In the genomic region with DNA sequence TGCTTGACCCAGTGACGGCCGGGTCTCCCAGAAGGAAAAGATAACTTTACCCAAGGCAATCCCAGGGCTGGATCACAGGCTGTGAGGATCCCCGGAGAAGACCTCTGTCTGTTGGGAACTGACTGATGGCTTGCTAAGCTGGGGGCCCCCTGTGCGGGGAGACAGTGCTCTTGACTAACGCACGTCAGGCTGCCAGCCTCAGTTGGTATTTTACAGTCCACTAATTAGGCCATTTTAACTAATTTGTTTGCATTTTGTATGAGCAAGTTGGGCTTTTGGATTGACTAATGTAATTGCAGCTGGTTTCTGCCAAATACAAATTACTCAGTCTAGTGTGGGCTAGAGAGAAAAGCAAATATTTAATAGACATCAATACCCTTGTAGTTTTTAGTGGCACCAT, we compare ENCODE assay signal across 24 mouse cellular contexts. TPM values are rescaled to one million over a fixed set of nuclear protein-coding genes. Genes with fewer than 3 reads are reported as not detected.
DNase-seq lines count a peak whose midpoint lies in the region; ATAC-seq lines count a peak whose summit lies in the region.
"Had no signal": no experiment of that assay in that cellular context is flagged by ENCODE, and none has a peak within 500 bp of the region (broad histone marks: within the 10 kb centered on the region; RNA-seq: fewer than 3 reads in every experiment).

No protein-coding gene starts in this region.

- H3K36me3 ChIP-seq in forebrain, embryonic 13.5 days (ENCODE audit: poor library complexity, severe bottlenecking) = no peaks in the 10 kb centered on the region
- no peaks in the 10 kb centered on the region for H3K36me3 ChIP-seq in forebrain, embryonic 11.5 days (ENCODE audit: control insufficient read depth, insufficient read depth, low read length)
- no peaks in the 10 kb centered on the region for H3K36me3 ChIP-seq in forebrain, embryonic 15.5 days
- H3K36me3 ChIP-seq in forebrain, embryonic 12.5 days (replicated peaks) = no peaks in the 10 kb centered on the region
- H3K36me3 ChIP-seq: embryonic facial prominence, embryonic 13.5 days; embryonic facial prominence, embryonic 15.5 days; G1E had no signal

- no peak overlapping the region for H3K27ac ChIP-seq in forebrain, embryonic 13.5 days
- H3K27ac ChIP-seq in forebrain, embryonic 11.5 days (ENCODE audit: low read depth, low read length) = no peak overlapping the region
- H3K27ac ChIP-seq in forebrain, embryonic 15.5 days (replicated peaks) = no peak overlapping the region
- H3K27ac ChIP-seq in forebrain, embryonic 12.5 days = no peak overlapping the region
- H3K27ac ChIP-seq: embryonic facial prominence, embryonic 13.5 days; embryonic facial prominence, embryonic 15.5 days; gastrocnemius, adult 2 months had no signal

- ATAC-seq in forebrain, embryonic 13.5 days = 0 out of 2 replicates have a peak, but pooled peaks have one; percentile 8
- ATAC-seq in forebrain, embryonic 11.5 days (replicated peaks; ENCODE audit: low FRiP score) = no peak
- ATAC-seq in forebrain, embryonic 15.5 days (replicated peaks) = 0 out of 2 replicates have a peak, but pooled peaks have one; percentile 29
- ATAC-seq in forebrain, embryonic 12.5 days (ENCODE audit: low FRiP score) = no peak
- no peak for ATAC-seq in activated CD4-positive, CD25-positive, alpha-beta regulatory T cell, adult 4 months
- ATAC-seq: CD4-positive, CD25-positive, alpha-beta regulatory T cell, adult 4 months had no signal

- WGBS in forebrain, embryonic 13.5 days = 55% methylated on average over 6 of the region's 6 CpGs
- 79% methylated on average over 6 of the region's 6 CpGs for WGBS in forebrain, embryonic 11.5 days
- 33% methylated on average over 6 of the region's 6 CpGs for WGBS in forebrain, embryonic 15.5 days
- 47% methylated on average over 6 of the region's 6 CpGs for WGBS in forebrain, embryonic 12.5 days

- no peak for DNase-seq in forebrain, embryonic 11.5 days (ENCODE audit: low spot score)
- peak; percentile 58 for DNase-seq in Muller cell, postnatal 12 days (ENCODE audit: inconsistent ontology term)
- DNase-seq: adrenal gland, adult 8-10 months; adrenal gland, postnatal 14 days; adrenal gland, postnatal 36 days; B cell, adult 2 months; cerebellum, adult 11 months; cerebellum, adult 18-20 months; cerebellum, adult 8-10 months; cerebellum, adult 9-11 months; cerebellum, postnatal 14 days; cerebellum, postnatal 36 days; embryo, embryonic 11 days; gastrocnemius, adult 2 months had no signal

- 0 out of 2 replicates have a peak, but pooled peaks cover 5% of the 10 kb centered on the region for H3K9me3 ChIP-seq in forebrain, embryonic 13.5 days (replicated peaks)
- no peaks in the 10 kb centered on the region for H3K9me3 ChIP-seq in forebrain, embryonic 11.5 days (ENCODE audit: control insufficient read depth, low read length)
- no peaks in the 10 kb centered on the region for H3K9me3 ChIP-seq in forebrain, embryonic 15.5 days
- no peaks in the 10 kb centered on the region for H3K9me3 ChIP-seq in forebrain, embryonic 12.5 days
- H3K9me3 ChIP-seq: embryonic facial prominence, embryonic 13.5 days; embryonic facial prominence, embryonic 15.5 days had no signal

- no peaks in the 10 kb centered on the region for H3K4me1 ChIP-seq in forebrain, embryonic 13.5 days
- no peaks in the 10 kb centered on the region for H3K4me1 ChIP-seq in forebrain, embryonic 11.5 days (replicated peaks; ENCODE audit: control insufficient read depth, insufficient read depth, low read length)
- no peaks in the 10 kb centered on the region for H3K4me1 ChIP-seq in forebrain, embryonic 15.5 days
- H3K4me1 ChIP-seq in forebrain, embryonic 12.5 days = peaks cover 4% of the 10 kb centered on the region
- H3K4me1 ChIP-seq: embryonic facial prominence, embryonic 13.5 days; embryonic facial prominence, embryonic 15.5 days had no signal

- no peaks in the 10 kb centered on the region for H3K27me3 ChIP-seq in forebrain, embryonic 13.5 days
- no peaks in the 10 kb centered on the region; the same call in 1 of the 2 replicates for H3K27me3 ChIP-seq in forebrain, embryonic 11.5 days (ENCODE audit: control insufficient read depth, insufficient read depth, low read length)
- H3K27me3 ChIP-seq in forebrain, embryonic 15.5 days = peaks cover under 1% of the 10 kb centered on the region; the same call in 1 of the 2 replicates
- H3K27me3 ChIP-seq in forebrain, embryonic 12.5 days = peaks cover 11% of the 10 kb centered on the region
- H3K27me3 ChIP-seq: CH12.LX; embryonic facial prominence, embryonic 15.5 days had no signal

- no peak overlapping the region for H3K9ac ChIP-seq in forebrain, embryonic 13.5 days
- H3K9ac ChIP-seq in forebrain, embryonic 11.5 days (ENCODE audit: low read length) = no peak overlapping the region
- no peak overlapping the region for H3K9ac ChIP-seq in forebrain, embryonic 15.5 days (replicated peaks)
- H3K9ac ChIP-seq in forebrain, embryonic 12.5 days = no peak overlapping the region
- H3K9ac ChIP-seq: embryonic facial prominence, embryonic 13.5 days; embryonic facial prominence, embryonic 15.5 days had no signal

- H3K4me2 ChIP-seq in forebrain, embryonic 13.5 days = no peak overlapping the region
- H3K4me2 ChIP-seq in forebrain, embryonic 11.5 days (ENCODE audit: low read depth, low read length, severe bottlenecking) = no peak overlapping the region
- H3K4me2 ChIP-seq in forebrain, embryonic 15.5 days (replicated peaks) = no peak overlapping the region
- no peak overlapping the region for H3K4me2 ChIP-seq in forebrain, embryonic 12.5 days
- H3K4me2 ChIP-seq: embryonic facial prominence, embryonic 13.5 days; embryonic facial prominence, embryonic 15.5 days had no signal

- H3K4me3 ChIP-seq in forebrain, embryonic 13.5 days = no peak overlapping the region
- H3K4me3 ChIP-seq in forebrain, embryonic 11.5 days (ENCODE audit: low read depth, low read length) = no peak overlapping the region
- no peak overlapping the region for H3K4me3 ChIP-seq in forebrain, embryonic 15.5 days
- H3K4me3 ChIP-seq in forebrain, embryonic 12.5 days (replicated peaks) = no peak overlapping the region
- H3K4me3 ChIP-seq: embryonic facial prominence, embryonic 13.5 days; embryonic facial prominence, embryonic 15.5 days; erythroblast, embryonic 14.5 days; gastrocnemius, adult 2 months had no signal

RNA-seq across cellular contexts. Expression of gene Six3, which starts 21.4 kb away (rescaled TPM):
- polyA plus RNA-seq in forebrain, embryonic 13.5 days (2015; fragmentation: Nextera tagmentation; extraction: Ambion mirVana) = 18.2 and 22.4 TPM in 2 replicates
- polyA plus RNA-seq in forebrain, embryonic 11.5 days (2014; fragmentation: Nextera tagmentation; extraction: Ambion mirVana) = 17.1 and 17.5 TPM in 2 replicates
- polyA plus RNA-seq in forebrain, embryonic 15.5 days (2015; fragmentation: Nextera tagmentation; extraction: Ambion mirVana) = 18.0 and 21.7 TPM in 2 replicates
- polyA plus RNA-seq in forebrain, embryonic 12.5 days (2016; fragmentation: Nextera tagmentation; extraction: Ambion mirVana) = 26.1 and 27.4 TPM in 2 replicates
- polyA plus RNA-seq in activated CD4-positive, CD25-positive, alpha-beta regulatory T cell, adult 4 months (2017; shearing (Covaris generic)) = not detected
- polyA plus RNA-seq: erythroblast, embryonic 14.5 days; G1E had no signal

Comparison
In these comparisons a context has a peak if more than half of its experiments do, and no peak if none do; other contexts are left out.
1. ATAC-seq: peak in forebrain, embryonic 13.5 days (single experiment) and forebrain, embryonic 15.5 days (single experiment); none in forebrain, embryonic 11.5 days (single experiment), forebrain, embryonic 12.5 days (single experiment) and activated CD4-positive, CD25-positive, alpha-beta regulatory T cell, adult 4 months (single experiment).
2. RNA of gene Six3, which starts 21.4 kb away (polyA plus RNA-seq): 26.1 to 27.4 TPM in forebrain, embryonic 12.5 days, 18.2 to 22.4 TPM in forebrain, embryonic 13.5 days, 18.0 to 21.7 TPM in forebrain, embryonic 15.5 days and 17.1 to 17.5 TPM in forebrain, embryonic 11.5 days; not detected in activated CD4-positive, CD25-positive, alpha-beta regulatory T cell, adult 4 months; every median in the first group is over 10 times any median in the second.